Comparison of ENCODE assay signal across 7 mouse cellular contexts in the genomic region with DNA sequence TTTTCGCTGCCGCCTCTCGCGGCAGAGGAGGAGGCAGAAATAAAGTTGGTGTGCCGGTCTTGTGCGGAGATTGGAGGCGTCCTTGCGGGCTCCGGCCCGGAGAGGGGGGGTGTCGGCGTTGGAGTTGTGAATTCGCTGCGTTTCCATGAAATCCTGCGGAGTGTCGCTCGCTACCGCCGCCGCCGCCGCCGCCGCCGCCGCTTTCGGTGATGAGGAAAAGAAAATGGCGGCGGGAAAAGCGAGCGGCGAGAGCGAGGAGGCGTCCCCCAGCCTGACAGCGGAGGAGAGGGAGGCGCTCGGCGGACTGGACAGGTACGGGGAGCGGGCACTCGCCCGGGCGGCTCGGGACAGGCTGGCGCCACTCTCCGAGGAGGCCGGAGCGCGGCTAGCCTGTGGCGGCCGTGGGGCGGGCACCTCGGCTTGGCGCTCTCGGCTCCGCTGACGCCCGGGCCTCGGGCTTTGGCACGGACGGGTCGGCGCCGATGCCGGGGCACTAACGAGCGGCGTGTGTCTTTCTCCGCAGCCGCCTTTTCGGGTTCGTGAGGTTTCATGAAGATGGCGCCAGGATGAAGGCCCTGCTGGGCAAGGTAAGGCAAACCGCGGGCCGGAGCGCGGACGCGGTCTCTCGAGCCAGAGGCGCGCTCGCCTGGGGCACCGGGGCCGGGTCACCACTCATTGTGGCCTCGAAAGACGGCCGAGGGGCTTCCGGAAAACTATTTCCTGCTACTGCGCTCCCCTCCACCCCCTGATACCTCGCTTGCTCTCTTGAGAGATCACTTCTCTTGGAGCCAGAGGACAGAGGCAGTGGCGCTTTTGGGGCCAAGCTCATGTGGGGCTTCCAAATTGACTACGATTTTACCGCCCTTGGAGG. TPM values are rescaled to one million over a fixed set of nuclear protein-coding genes. Genes with fewer than 3 reads are reported as not detected.
DNase-seq lines count a peak whose midpoint lies in the region; ATAC-seq and TF ChIP-seq lines count a peak whose summit lies in the region.

No protein-coding gene starts in this region.

- WGBS in intestine, embryonic 16.5 days = under 1% methylated on average over 77 of the region's 95 CpGs
- WGBS in limb, embryonic 13.5 days = under 1% methylated on average over 69 of the region's 95 CpGs
- under 1% methylated on average over 76 of the region's 95 CpGs for WGBS in midbrain, embryonic 15.5 days
- WGBS in spleen, adult 2 months = under 1% methylated on average over 91 of the region's 95 CpGs

- H3K9ac ChIP-seq in intestine, embryonic 16.5 days (ENCODE audit: low read depth, low read length) = peak overlapping the region; percentile 90
- H3K9ac ChIP-seq in limb, embryonic 13.5 days = peak overlapping the region; percentile 95
- H3K9ac ChIP-seq in midbrain, embryonic 15.5 days = peak overlapping the region; percentile 80

- ATAC-seq in intestine, embryonic 16.5 days = peak; percentile 29
- ATAC-seq in limb, embryonic 13.5 days (ENCODE audit: low FRiP score, low read depth) = peak; percentile 6; the same call in 1 of the 2 replicates
- peak; percentile 46 for ATAC-seq in midbrain, embryonic 15.5 days (replicated peaks)

- H3K4me3 ChIP-seq in intestine, embryonic 16.5 days (ENCODE audit: low read length) = peak overlapping the region; percentile 78
- peak overlapping the region; percentile 74 for H3K4me3 ChIP-seq in limb, embryonic 13.5 days
- H3K4me3 ChIP-seq in midbrain, embryonic 15.5 days = peak overlapping the region; percentile 92
- H3K4me3 ChIP-seq in spleen, adult 2 months (ENCODE audit: extremely low read depth, insufficient read depth, insufficient read length) = peak overlapping the region; percentile 91

- no peaks in the 10 kb centered on the region for H3K27me3 ChIP-seq in intestine, embryonic 16.5 days (replicated peaks; ENCODE audit: control insufficient read depth, insufficient read depth, low read length)
- H3K27me3 ChIP-seq in limb, embryonic 13.5 days = no peaks in the 10 kb centered on the region
- H3K27me3 ChIP-seq in midbrain, embryonic 15.5 days (replicated peaks) = no peaks in the 10 kb centered on the region
- H3K27me3 ChIP-seq in spleen, adult 2 months (ENCODE audit: control insufficient read depth, insufficient read depth, low read length) = no peaks in the 10 kb centered on the region

- no peak for TF ChIP-seq POLR2A in spleen, adult 2 months (IDR thresholded peaks at IDR 0.05; ENCODE audit: low read depth, low read length)

- peak overlapping the region; percentile 98 for H3K27ac ChIP-seq in intestine, embryonic 16.5 days (ENCODE audit: low read length)
- peak overlapping the region; percentile 98 for H3K27ac ChIP-seq in limb, embryonic 13.5 days
- H3K27ac ChIP-seq in midbrain, embryonic 15.5 days = peak overlapping the region; percentile 96
- H3K27ac ChIP-seq in spleen, adult 2 months (ENCODE audit: insufficient read depth, low read length) = peak overlapping the region; percentile 99

- TF ChIP-seq CTCF in spleen, adult 2 months (IDR thresholded peaks at IDR 0.05; ENCODE audit: extremely low read depth, insufficient read depth, insufficient read length, insufficient replicate concordance) = no peak

- H3K4me2 ChIP-seq in intestine, embryonic 16.5 days (ENCODE audit: low read depth, low read length) = peak overlapping the region; percentile 52
- peak overlapping the region; percentile 60 for H3K4me2 ChIP-seq in limb, embryonic 13.5 days (replicated peaks)
- H3K4me2 ChIP-seq in midbrain, embryonic 15.5 days = peak overlapping the region; percentile 66

- no peaks in the 10 kb centered on the region for H3K9me3 ChIP-seq in intestine, embryonic 16.5 days (ENCODE audit: control insufficient read depth, low read length)
- H3K9me3 ChIP-seq in limb, embryonic 13.5 days = no peaks in the 10 kb centered on the region
- H3K9me3 ChIP-seq in midbrain, embryonic 15.5 days = no peaks in the 10 kb centered on the region

- no peaks in the 10 kb centered on the region for H3K4me1 ChIP-seq in intestine, embryonic 16.5 days (ENCODE audit: control insufficient read depth, insufficient read depth, low read length)
- H3K4me1 ChIP-seq in limb, embryonic 13.5 days = no peaks in the 10 kb centered on the region
- H3K4me1 ChIP-seq in midbrain, embryonic 15.5 days = no peaks in the 10 kb centered on the region
- no peaks in the 10 kb centered on the region for H3K4me1 ChIP-seq in spleen, adult 2 months (ENCODE audit: control insufficient read depth, insufficient read depth, insufficient read length)

- peak; percentile 49 to 69 for DNase-seq in adrenal gland, adult 18-20 months (ENCODE audit: low spot score in 2 of 2)
- peak; percentile 62 for DNase-seq in embryo, embryonic 10.5 days (ENCODE audit: low spot score)
- peak; percentile 66 for DNase-seq in gastrocnemius, postnatal 25 days
- peak in 1 of 2 experiments; percentile 26 for DNase-seq in spleen, adult 2 months (ENCODE audit: low read depth in 1 of 2, low spot score in 2 of 2)

- H3K36me3 ChIP-seq in intestine, embryonic 16.5 days (ENCODE audit: control insufficient read depth, insufficient read depth, low read length) = no peaks in the 10 kb centered on the region
- H3K36me3 ChIP-seq in limb, embryonic 13.5 days = no peaks in the 10 kb centered on the region
- H3K36me3 ChIP-seq in midbrain, embryonic 15.5 days (replicated peaks) = no peaks in the 10 kb centered on the region
- H3K36me3 ChIP-seq in spleen, adult 2 months (ENCODE audit: control insufficient read depth, insufficient read depth, low read length) = no peaks in the 10 kb centered on the region

RNA-seq across cellular contexts. Expression of a gene that starts 0.7 kb away (rescaled TPM):
- 10 to 100 TPM; 26.7 to 55.5 TPM for total RNA-seq in adrenal gland, adult 18-20 months (2021)
- 10 to 100 TPM; 13.6 to 28.4 TPM for total RNA-seq in gastrocnemius, postnatal 25 days (2021)
- polyA plus RNA-seq in intestine, embryonic 16.5 days (2015; fragmentation: Nextera tagmentation; extraction: Ambion mirVana) = 13.8 and 15.3 TPM in 2 replicates
- 22.3 and 25.5 TPM in 2 replicates for polyA plus RNA-seq in limb, embryonic 13.5 days (2015; fragmentation: Nextera tagmentation; extraction: Ambion mirVana)
- polyA plus RNA-seq in midbrain, embryonic 15.5 days (2015; fragmentation: Nextera tagmentation; extraction: Ambion mirVana) = 20.4 and 21.5 TPM in 2 replicates
- 6.8 and 7.6 TPM in 2 replicates for polyA plus RNA-seq in spleen, adult 2 months (2012; rRNA removed)

RNA-seq across cellular contexts. Expression of a gene that starts 17.4 kb away (rescaled TPM):
- total RNA-seq in adrenal gland, adult 18-20 months (2021) = not detected
- total RNA-seq in gastrocnemius, postnatal 25 days (2021) = not detected
- polyA plus RNA-seq in intestine, embryonic 16.5 days (2015; fragmentation: Nextera tagmentation; extraction: Ambion mirVana) = not detected in 2 replicates
- not detected in 2 replicates for polyA plus RNA-seq in limb, embryonic 13.5 days (2015; fragmentation: Nextera tagmentation; extraction: Ambion mirVana)
- not detected in 2 replicates for polyA plus RNA-seq in midbrain, embryonic 15.5 days (2015; fragmentation: Nextera tagmentation; extraction: Ambion mirVana)
- polyA plus RNA-seq in spleen, adult 2 months (2012; rRNA removed) = not detected in 2 replicates
